Mouse (Mus musculus): ENCODE results near the gene Calhm2.
"Not testable (repeated sequence)": the region's sequence is repeated elsewhere in the genome, so short reads cannot be mapped to it uniquely, and the experiment has no call there.

Gene Calhm2

GRCm38 (mm10) chr19:47151332-47152061 lies 13.4 kb upstream of the Calhm2 start:
- DNase-seq (ENCODE audit: low spot score): peak; percentile 15

DNA sequence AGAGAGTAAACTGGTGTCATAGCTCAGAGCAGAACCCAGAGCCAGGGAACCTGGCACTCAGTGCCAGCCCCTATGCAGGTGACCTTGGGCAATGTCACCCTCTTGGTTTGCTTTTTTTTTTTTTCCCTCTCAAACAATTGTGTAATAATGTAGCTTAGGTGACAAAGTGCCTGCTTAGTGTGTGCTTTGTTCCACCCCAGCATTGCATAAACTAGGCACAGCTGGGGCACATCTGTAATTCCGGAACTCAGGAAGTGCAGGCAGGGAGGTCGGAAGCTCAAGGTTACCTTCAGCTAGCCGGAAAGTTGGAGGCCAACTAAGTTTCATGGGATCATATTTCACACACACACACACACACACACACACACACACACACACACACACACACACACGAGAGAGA lies 11.8 kb upstream of the Calhm2 start:
- DNase-seq (ENCODE audit: low spot score): no peak

- DNase-seq (ENCODE audit: low spot score): no peak
Observed at GRCm38 (mm10) chr19:47148267-47148847, 10.3 kb upstream of the Calhm2 start.

GRCm38 (mm10) chr19:47144154-47144553 lies 6.1 kb upstream of the Calhm2 start, which contains the start of gene Calhm1:
Gene Calhm1, minus strand, starts transcription at chr19:47144254.
- DNase-seq (ENCODE audit: low spot score): no peak

GRCm38 (mm10) chr19:47142438-47142837 lies 4.3 kb upstream of the Calhm2 start:
- no peak for DNase-seq (ENCODE audit: low spot score)

GRCm38 (mm10) chr19:47139611-47140010 lies 1.5 kb upstream of the Calhm2 start:
- not testable (repeated sequence) for DNase-seq (ENCODE audit: low spot score)

DNA sequence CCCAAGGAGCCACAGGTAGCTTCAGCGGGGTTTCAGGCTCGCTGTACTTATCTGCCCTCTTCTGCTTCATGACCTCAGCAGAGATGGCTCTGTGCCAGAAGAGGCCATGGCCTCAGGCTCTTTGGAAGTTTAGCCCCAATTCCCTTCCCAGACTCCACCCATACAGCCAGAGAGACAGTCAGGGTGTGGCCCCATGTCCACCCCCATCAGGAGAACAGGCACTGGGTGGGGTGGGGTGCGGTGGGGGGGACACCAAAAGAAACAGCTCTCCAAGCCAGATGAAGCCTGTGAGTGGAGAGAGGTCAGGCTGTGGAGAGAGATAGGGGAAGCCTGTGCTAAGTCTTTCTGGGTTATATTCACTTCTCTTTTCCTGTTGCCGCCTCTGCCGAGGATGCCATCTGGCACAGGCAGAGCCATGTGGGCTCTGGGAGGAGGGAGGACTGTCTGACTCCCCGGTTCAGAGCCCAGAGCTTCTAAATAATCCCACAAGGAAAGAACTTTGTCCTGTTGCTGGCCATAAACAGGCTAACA lies 978 bp downstream of the Calhm2 start:
- DNase-seq (ENCODE audit: low spot score): peak; percentile 13

GRCm38 (mm10) chr19:47136170-47136569 lies 1.9 kb downstream of the Calhm2 start:
- no peak for DNase-seq (ENCODE audit: low spot score)

- DNase-seq (ENCODE audit: low spot score): no peak
Observed at GRCm38 (mm10) chr19:47135568-47135967, 2.5 kb downstream of the Calhm2 start.

- no peak for DNase-seq (ENCODE audit: low spot score)
Observed at GRCm38 (mm10) chr19:47133161-47133560, 4.9 kb downstream of the Calhm2 start.

- no peak for DNase-seq (ENCODE audit: low spot score)
Observed at GRCm38 (mm10) chr19:47130551-47131125, 7.5 kb downstream of the Calhm2 start.

DNA sequence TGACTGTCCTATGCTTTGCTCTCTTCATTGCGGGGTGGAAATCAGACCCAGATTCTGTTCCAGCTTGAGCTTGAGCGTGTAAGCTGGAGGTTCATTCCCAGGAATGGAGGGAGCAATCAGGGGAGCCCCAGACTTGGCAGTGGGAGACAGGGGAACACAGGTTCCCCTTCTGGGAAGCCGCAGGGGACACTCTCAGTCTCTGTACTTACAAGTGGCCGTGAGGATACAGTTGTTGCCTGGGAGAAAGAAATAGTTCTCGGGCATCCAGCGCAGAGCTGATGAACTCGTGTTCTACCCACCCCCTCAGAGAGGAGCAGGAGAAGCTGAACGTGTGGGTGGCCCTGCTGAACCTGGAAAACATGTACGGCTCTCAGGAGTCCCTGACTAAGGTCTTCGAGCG lies 9.3 kb downstream of the Calhm2 start:
- DNase-seq (ENCODE audit: low spot score): no peak

DNA sequence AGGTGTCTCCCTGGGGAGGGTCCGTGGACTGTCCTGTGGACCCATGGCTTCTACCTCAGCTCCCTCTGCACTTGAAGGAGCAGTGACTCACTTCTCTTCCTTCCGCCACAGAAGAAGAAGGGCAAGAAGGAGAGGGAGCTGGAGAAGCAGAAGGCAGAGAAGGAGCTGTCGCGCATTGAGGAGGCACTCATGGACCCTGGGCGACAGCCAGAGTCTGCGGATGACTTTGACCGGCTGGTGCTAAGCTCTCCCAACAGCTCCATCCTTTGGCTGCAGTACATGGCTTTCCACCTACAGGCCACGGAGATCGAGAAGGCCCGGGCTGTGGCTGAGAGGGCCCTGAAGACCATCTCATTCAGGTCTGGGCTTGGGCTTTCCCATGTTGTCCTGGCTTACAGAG lies 9.9 kb downstream of the Calhm2 start:
- no peak for DNase-seq (ENCODE audit: low spot score)

GRCm38 (mm10) chr19:47122802-47123201 lies 15.3 kb downstream of the Calhm2 start:
- DNase-seq (ENCODE audit: low spot score): peak; percentile 67

GRCm38 (mm10) chr19:47121054-47121453 lies 17.0 kb downstream of the Calhm2 start:
- peak; percentile 75 for DNase-seq (ENCODE audit: low spot score)

DNA sequence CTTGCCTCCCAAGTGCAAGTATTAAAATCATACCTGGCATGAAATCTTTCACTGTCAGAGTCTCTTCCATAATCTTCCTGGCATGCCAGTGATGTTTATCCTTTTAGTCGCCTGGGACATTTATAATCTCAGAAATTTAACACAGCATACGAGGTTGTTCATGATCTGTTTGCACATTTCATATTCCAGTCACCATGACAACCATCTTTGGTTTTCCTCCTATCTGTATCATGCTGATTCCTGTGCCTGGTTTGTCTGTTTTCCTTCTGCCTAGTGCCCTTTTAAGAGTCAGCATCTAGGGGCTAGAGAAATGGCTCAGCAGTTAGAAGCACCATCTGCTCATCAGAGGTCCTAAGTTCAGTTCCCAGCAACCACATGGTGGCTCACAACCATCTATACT lies 19.5 kb downstream of the Calhm2 start:
- DNase-seq (ENCODE audit: low spot score): no peak

- no peak for DNase-seq (ENCODE audit: low spot score)
Observed at GRCm38 (mm10) chr19:47104641-47105271, 33.3 kb downstream of the Calhm2 start.

- DNase-seq (ENCODE audit: low spot score): no peak
Observed at GRCm38 (mm10) chr19:47101080-47101479, 37.0 kb downstream of the Calhm2 start.

- DNase-seq (ENCODE audit: low spot score): peak; percentile 98
Observed at GRCm38 (mm10) chr19:47090550-47091156, 47.4 kb downstream of the Calhm2 start, which contains the start of the genes Usmg5 and Pdcd11. Gene Usmg5, minus strand, starts transcription at chr19:47090647. Gene Pdcd11, plus strand, starts transcription at chr19:47090768.

DNA sequence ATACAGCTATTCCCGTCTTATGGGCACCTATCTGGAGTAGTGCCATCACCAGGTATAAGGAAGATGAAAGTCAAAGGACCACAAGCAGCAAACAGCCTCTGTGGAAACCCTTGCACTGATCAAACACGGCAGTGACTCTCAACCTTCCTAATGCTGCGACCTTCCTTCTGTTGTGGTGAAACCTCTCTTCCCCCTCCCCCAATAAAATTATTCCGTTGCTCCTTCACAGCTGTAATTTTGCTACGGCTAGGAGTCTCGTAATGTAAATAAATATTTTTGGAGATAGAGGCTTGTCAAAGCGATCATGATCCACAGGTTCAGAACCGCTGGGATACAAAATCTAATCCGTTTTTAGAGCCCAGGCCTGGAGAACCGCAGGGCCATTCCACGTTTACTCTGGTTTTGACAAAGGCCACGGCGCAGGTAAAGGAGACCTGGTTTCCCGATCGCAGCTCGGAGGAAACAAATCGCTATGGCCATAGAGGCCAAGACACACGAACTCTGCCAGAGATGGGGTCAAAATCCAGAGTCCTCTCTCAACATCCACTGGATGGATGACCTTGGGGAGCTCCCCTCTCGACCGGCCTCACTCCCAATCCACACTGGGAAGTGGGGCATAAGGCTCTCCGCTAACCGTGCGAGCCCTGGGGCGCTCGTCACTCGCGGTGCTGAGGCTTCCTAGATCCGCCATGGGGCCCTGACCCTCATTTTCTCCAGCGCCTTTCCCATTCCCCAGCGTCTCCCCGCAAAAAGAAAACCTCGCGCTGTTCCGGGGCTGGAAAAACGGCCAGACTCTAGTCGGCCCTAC lies 48.2 kb downstream of the Calhm2 start:
- peak; percentile 18 for DNase-seq (ENCODE audit: low spot score)

GRCm38 (mm10) chr19:47088226-47088625 lies 49.9 kb downstream of the Calhm2 start:
- DNase-seq (ENCODE audit: low spot score): no peak
